Mouse (Mus musculus) heart, embryonic 13.5 days (tissue): ENCODE data around the gene Usp7. TPM values are rescaled to one million over a fixed set of nuclear protein-coding genes. Genes with fewer than 3 reads are reported as not detected.

ENCODE experiments used
- ATAC-seq: fragments of 200-750 bp; cut with Nextera tagmentation; 2 replicates; pipeline ENCODE4 v1.8.0; 2017; ENCODE audit warnings: moderate TSS enrichment; ENCODE audit not compliant: insufficient number of reproducible peaks, low FRiP score, low TSS enrichment; ENCODE audit errors: extremely low read depth
- H3K27ac ChIP-seq: fragments of 300-500 bp; sonication (generic); replicated peaks from 2 replicates; pipeline ENCODE4 v1.5.1; 2015; ENCODE audit warnings: moderate library complexity, mild to moderate bottlenecking, inconsistent platforms
- H3K27me3 ChIP-seq: fragments of 300-500 bp; sonication (generic); replicated peaks from 2 replicates; pipeline ENCODE4 v1.6.1; 2015; ENCODE audit warnings: mild to moderate bottlenecking, inconsistent platforms
- H3K36me3 ChIP-seq: fragments of 300-500 bp; sonication (generic); 2 replicates; pipeline ENCODE4 v1.6.1; 2015; ENCODE audit warnings: mild to moderate bottlenecking, inconsistent platforms
- H3K4me1 ChIP-seq: fragments of 300-500 bp; sonication (generic); 2 replicates; pipeline ENCODE4 v1.6.1; 2015; ENCODE audit warnings: inconsistent platforms
- H3K4me2 ChIP-seq: fragments of 300-500 bp; sonication (generic); 2 replicates; pipeline ENCODE4 v1.6.1; 2015; ENCODE audit warnings: inconsistent platforms, mild to moderate bottlenecking, moderate library complexity
- H3K4me3 ChIP-seq: fragments of 300-500 bp; sonication (generic); 2 replicates; pipeline ENCODE4 v1.5.1; 2015; ENCODE audit warnings: moderate library complexity, mild to moderate bottlenecking, inconsistent platforms
- H3K9ac ChIP-seq: fragments of 300-500 bp; sonication (generic); 2 replicates; pipeline ENCODE4 v1.6.1; 2015; ENCODE audit warnings: inconsistent platforms, mild to moderate bottlenecking, moderate library complexity
- H3K9me3 ChIP-seq: fragments of 300-500 bp; sonication (generic); 2 replicates; pipeline ENCODE4 v1.6.1; 2016; ENCODE audit warnings: inconsistent platforms
- WGBS: fragments of 180-500 bp; shearing (Covaris S2); methylation state at CpG from one replicate; pipeline ENCODE4 v1.1.7; 2015; ENCODE audit warnings: mixed read lengths; 5-methylcytosine and 5-hydroxymethylcytosine counted together
- polyA plus RNA-seq: library from polyadenylated mRNA; unstranded; fragments of >200 nt; fragmentation: Nextera tagmentation; extraction: Ambion mirVana; gene quantifications from 2 replicates; pipeline ENCODE4 v1.2.1, GENCODE M21; 2015

Usp7 gene
- polyA plus RNA-seq, 1 experiment from 2014 or later, result 14.3 TPM

- under 1% methylated on average over 67 of the region's 67 CpGs for whole genome bisulfite sequencing
- Histone ChIP-seq H3K36me3 (peaks cover 4% of the 10 kb centered on the region; the same call in 1 of the 2 replicates), H3K27ac (peak within 1 kb of the TSS; percentile 85), H3K4me1 (peaks cover 58% of the 10 kb centered on the region), H3K9me3 (no peaks in the 10 kb centered on the region), H3K4me2 (peak within 1 kb of the TSS; percentile 79), H3K9ac (peak within 1 kb of the TSS; percentile 82), H3K4me3 (peak within 1 kb of the TSS; percentile 69), H3K27me3 (peaks cover 8% of the 10 kb centered on the region)
- ATAC-seq, result peak; percentile 86
Measured at GRCm38 (mm10) chr16:8671551-8672349, 120.4 kb downstream of the Usp7 start, which contains the start of gene Carhsp1. Carhsp1 (minus strand) TSS chr16:8672155.

DNA sequence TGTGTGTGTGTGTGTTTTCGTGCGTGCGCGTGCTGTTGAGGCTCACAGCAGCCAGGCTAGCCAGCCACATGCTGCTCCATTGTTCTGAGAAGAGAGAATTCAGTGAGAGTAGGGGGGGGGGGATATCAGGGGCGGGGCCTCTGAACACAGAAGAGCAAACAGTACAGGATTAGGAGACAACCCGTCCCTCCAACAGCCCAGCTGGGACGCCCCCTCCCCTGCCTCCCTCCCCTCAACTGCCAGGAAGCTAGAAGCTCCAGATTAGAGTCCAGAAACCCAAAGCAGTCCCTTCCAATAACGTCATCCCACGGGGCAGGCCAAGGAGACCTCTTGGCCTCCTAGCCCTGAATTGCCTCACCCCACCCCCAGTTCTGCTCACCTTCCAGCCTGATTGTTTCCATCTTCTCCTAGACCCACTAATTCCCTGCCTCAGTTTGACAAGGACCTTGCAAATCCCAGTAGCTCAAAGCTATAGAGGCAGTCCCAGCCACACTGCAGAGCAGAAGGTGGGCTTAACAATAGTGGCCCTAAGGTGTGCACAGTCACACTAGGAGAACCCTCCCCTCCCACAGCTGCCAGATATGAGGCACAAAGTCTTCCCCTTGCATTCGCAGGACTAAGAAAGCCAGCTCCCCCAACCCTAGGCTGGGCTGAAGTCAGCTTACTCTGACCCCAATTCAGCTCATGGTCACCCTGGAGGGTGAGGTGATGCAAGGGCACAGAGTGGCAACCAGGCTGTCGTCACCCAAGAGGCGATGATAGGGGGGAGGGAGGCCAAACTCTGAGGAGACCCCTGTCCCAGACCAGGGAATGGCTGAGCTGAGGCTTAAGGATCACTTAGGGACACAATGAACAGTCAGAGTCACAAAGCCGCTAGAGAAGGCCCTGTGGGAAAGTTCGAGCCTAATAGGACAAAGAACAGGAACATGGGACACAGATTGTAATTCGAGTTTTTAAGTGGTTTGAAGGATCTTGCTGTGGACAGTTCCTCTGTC lies 121.8 kb downstream of the Usp7 start:
- peak overlapping the region; percentile 79 for H3K4me2 ChIP-seq
- peak overlapping the region; percentile 69 for H3K4me3 ChIP-seq
- peaks cover 8% of the 10 kb centered on the region for H3K27me3 ChIP-seq
- no peak for ATAC-seq
- peaks cover 7% of the 10 kb centered on the region for H3K36me3 ChIP-seq
- H3K9ac ChIP-seq, result peak overlapping the region; percentile 82
- H3K9me3 ChIP-seq, result no peaks in the 10 kb centered on the region
- H3K27ac ChIP-seq, result peak overlapping the region; percentile 85
- 11% methylated on average over 14 of the region's 15 CpGs for WGBS
- peaks cover 72% of the 10 kb centered on the region for H3K4me1 ChIP-seq

DNA sequence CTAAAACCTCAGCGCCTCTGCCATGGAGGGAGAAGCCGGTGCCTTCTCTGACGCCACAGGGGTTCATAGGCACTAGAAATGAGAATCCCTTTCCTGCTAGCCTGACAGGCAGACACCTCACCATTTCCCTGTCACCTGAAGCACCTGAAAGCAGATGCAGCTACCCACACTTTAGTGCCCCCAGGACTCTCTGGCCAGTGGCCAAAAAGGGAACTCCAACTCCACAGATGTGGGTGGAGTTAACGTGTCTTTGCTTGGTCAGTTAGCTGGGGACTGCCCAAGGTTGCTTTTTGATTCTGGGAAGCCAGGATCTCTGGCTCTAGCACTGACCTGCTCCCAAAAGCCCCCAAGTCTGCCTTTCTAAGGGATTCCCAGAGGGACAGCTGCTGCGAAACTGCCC lies 122.7 kb downstream of the Usp7 start:
- peaks cover 8% of the 10 kb centered on the region for H3K27me3 ChIP-seq
- no peaks in the 10 kb centered on the region for H3K9me3 ChIP-seq
- H3K27ac ChIP-seq, result peak overlapping the region; percentile 73
- ATAC-seq, result no peak
- H3K4me3 ChIP-seq, result peak overlapping the region; percentile 69
- peak overlapping the region; percentile 79 for H3K4me2 ChIP-seq
- 57% methylated on average over 5 of the region's 5 CpGs for WGBS
- peak overlapping the region; percentile 82 for H3K9ac ChIP-seq
- H3K36me3 ChIP-seq, result peaks cover 7% of the 10 kb centered on the region
- H3K4me1 ChIP-seq, result peaks cover 80% of the 10 kb centered on the region

GRCm38 (mm10) chr16:8668386-8668785 lies 123.7 kb downstream of the Usp7 start:
- Histone ChIP-seq H3K36me3 (peaks cover 15% of the 10 kb centered on the region), H3K4me3 (no peak overlapping the region), H3K27ac (peak overlapping the region; percentile 73), H3K9ac (peak overlapping the region; percentile 82), H3K27me3 (peaks cover 5% of the 10 kb centered on the region), H3K4me1 (peaks cover 83% of the 10 kb centered on the region), H3K9me3 (no peaks in the 10 kb centered on the region), H3K4me2 (peak overlapping the region; percentile 79)
- no peak for ATAC-seq
- WGBS, result 51% methylated on average over 2 of the region's 2 CpGs

DNA sequence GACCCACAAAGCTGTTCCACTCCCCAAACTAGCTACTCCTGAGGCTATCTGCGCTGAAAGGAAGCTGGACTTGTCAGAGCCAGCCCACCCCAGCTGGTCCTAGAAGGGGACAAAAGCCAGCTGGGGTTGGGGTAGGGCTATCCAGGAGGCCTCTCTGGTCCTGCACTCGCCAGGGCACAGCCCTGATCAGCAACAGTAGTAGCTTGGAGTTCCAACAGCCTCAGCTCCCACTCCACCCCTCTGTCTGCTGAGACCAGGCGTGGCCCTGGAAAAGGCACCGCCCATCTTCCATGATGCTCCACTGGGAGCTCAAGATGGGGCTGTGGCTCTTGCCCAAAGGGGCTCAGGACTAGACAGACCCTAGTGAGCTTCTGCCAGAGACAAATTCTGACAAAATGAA lies 124.3 kb downstream of the Usp7 start:
- peaks cover 21% of the 10 kb centered on the region for H3K36me3 ChIP-seq
- H3K4me1 ChIP-seq, result peaks cover 89% of the 10 kb centered on the region
- peak overlapping the region; percentile 63 for H3K9ac ChIP-seq
- no peak overlapping the region for H3K4me3 ChIP-seq
- H3K9me3 ChIP-seq, result no peaks in the 10 kb centered on the region
- H3K4me2 ChIP-seq, result peak overlapping the region; percentile 27; the same call in 1 of the 2 replicates
- no peaks in the 10 kb centered on the region for H3K27me3 ChIP-seq
- WGBS, result 55% methylated on average over 4 of the region's 4 CpGs
- peak overlapping the region; percentile 73 for H3K27ac ChIP-seq
- no peak for ATAC-seq

GRCm38 (mm10) chr16:8667261-8667660 lies 124.8 kb downstream of the Usp7 start:
- no peaks in the 10 kb centered on the region for H3K27me3 ChIP-seq
- peak overlapping the region; percentile 63 for H3K9ac ChIP-seq
- H3K4me1 ChIP-seq, result peaks cover 85% of the 10 kb centered on the region
- H3K4me3 ChIP-seq, result no peak overlapping the region
- 64% methylated on average over 7 of the region's 7 CpGs for WGBS
- H3K27ac ChIP-seq, result peak overlapping the region; percentile 73
- ATAC-seq, result no peak
- no peaks in the 10 kb centered on the region for H3K9me3 ChIP-seq
- H3K4me2 ChIP-seq, result peak overlapping the region; percentile 27
- peaks cover 26% of the 10 kb centered on the region for H3K36me3 ChIP-seq

GRCm38 (mm10) chr16:8666452-8666851 lies 125.7 kb downstream of the Usp7 start:
- no peak overlapping the region for H3K4me3 ChIP-seq
- 10% methylated on average over 2 of the region's 2 CpGs for WGBS
- ATAC-seq, result no peak; the same call in 1 of the 2 replicates
- H3K27me3 ChIP-seq, result no peaks in the 10 kb centered on the region
- peak overlapping the region; percentile 33 for H3K4me2 ChIP-seq
- peak overlapping the region; percentile 63 for H3K9ac ChIP-seq
- H3K4me1 ChIP-seq, result peaks cover 83% of the 10 kb centered on the region
- H3K27ac ChIP-seq, result peak overlapping the region; percentile 73
- H3K9me3 ChIP-seq, result no peaks in the 10 kb centered on the region
- peaks cover 34% of the 10 kb centered on the region for H3K36me3 ChIP-seq

GRCm38 (mm10) chr16:8665367-8665766 lies 126.7 kb downstream of the Usp7 start:
- H3K4me3 ChIP-seq, result no peak overlapping the region
- ATAC-seq, result no peak
- H3K4me2 ChIP-seq, result no peak overlapping the region
- no peak overlapping the region; the same call in 1 of the 2 replicates for H3K27ac ChIP-seq
- peaks cover 45% of the 10 kb centered on the region for H3K36me3 ChIP-seq
- H3K9me3 ChIP-seq, result no peaks in the 10 kb centered on the region
- 82% methylated on average over 5 of the region's 5 CpGs for WGBS
- peaks cover 72% of the 10 kb centered on the region for H3K4me1 ChIP-seq
- H3K9ac ChIP-seq, result no peak overlapping the region
- H3K27me3 ChIP-seq, result no peaks in the 10 kb centered on the region

DNA sequence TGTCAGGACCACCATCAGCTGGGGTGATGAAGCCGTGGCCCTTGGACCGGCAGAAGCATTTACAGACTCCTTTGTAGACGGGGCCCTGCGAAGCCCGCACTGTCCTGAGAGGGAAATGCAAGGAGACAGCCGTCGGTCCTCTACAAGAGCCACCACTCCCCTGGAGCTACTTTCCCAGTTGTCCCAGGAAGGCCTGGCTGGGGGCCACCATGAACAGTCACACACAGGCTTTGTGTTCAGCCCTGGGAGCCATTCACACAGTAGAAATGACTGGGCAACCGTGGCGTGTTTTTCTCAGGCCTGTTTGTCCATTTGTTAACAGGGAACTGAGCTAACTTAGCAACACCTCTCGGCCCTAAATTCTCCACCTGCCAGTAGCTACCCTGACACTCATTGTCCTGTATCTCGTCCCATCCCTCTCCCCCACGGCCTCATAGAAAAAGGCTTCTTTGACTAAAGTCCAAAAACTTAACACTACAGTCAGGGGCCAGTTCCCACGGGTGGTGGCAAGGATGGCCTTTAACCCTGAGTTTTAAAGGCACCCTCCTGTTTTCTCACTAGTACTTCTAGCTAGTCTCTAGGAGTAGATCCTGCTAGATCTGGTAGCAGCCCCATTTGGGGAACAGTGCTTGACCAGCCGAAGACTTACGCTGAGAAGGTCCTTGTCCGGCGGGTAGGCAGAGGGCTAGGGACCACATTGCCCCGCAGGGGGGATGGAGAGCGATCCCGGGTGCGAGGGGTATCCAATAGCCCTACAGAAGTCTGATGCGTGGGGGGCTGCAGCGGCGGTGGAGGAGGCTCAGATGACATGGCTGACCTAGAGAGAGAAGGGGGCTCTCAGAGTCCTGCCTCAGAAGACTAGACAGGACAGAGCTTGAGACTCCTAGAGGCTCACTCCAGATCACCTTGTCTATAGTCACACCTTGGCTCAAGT lies 128.2 kb downstream of the Usp7 start:
- Histone ChIP-seq H3K4me1 (peaks cover 57% of the 10 kb centered on the region), H3K27ac (peak overlapping the region; percentile 24; the same call in 1 of the 2 replicates), H3K4me3 (no peak overlapping the region), H3K36me3 (peaks cover 56% of the 10 kb centered on the region), H3K4me2 (no peak overlapping the region), H3K27me3 (no peaks in the 10 kb centered on the region), H3K9ac (0 out of 2 replicates have a peak overlapping the region, but pooled peaks have one; percentile 4), H3K9me3 (no peaks in the 10 kb centered on the region)
- 81% methylated on average over 24 of the region's 24 CpGs for WGBS
- no peak for ATAC-seq

- Histone ChIP-seq H3K9me3 (no peaks in the 10 kb centered on the region), H3K9ac (no peak overlapping the region), H3K27ac (peak overlapping the region; percentile 24; the same call in 1 of the 2 replicates), H3K4me1 (peaks cover 48% of the 10 kb centered on the region), H3K4me3 (no peak overlapping the region), H3K27me3 (no peaks in the 10 kb centered on the region), H3K4me2 (no peak overlapping the region), H3K36me3 (peaks cover 65% of the 10 kb centered on the region)
- ATAC-seq, result no peak
- WGBS, result 53% methylated on average over 1 of the region's 2 CpGs
Measured at GRCm38 (mm10) chr16:8663022-8663421, 129.1 kb downstream of the Usp7 start.
